Mouse (Mus musculus) intestine, embryonic 14.5 days (tissue): Measurements from ENCODE around the gene Gm14295. TPM values are rescaled to one million over a fixed set of nuclear protein-coding genes. Genes with fewer than 3 reads are reported as not detected.
A peak's percentile ranks its signal among the peaks of the same experiment; 100 is the strongest.
"Not testable (repeated sequence)": the region's sequence is repeated elsewhere in the genome, so short reads cannot be mapped to it uniquely, and the experiment has no call there.

Experiments used
- ATAC-seq: fragments of 200-750 bp; cut with Nextera tagmentation; replicated peaks from 2 replicates; pipeline ENCODE4 v1.8.0; 2017; ENCODE audit warnings: low read depth, moderate number of reproducible peaks, moderate TSS enrichment, moderate library complexity; ENCODE audit not compliant: low FRiP score, low TSS enrichment
- DNase-seq: peaks from one replicate; pipeline ENCODE4 v3.0.0-alpha.2; 2018; ENCODE audit warnings: low spot score
- H3K27ac ChIP-seq: fragments of 300-500 bp; sonication (generic); 2 replicates; pipeline ENCODE4 v1.5.1; 2014; ENCODE audit warnings: low read depth, mild to moderate bottlenecking, control low read depth
- H3K27me3 ChIP-seq: fragments of 300-500 bp; sonication (generic); replicated peaks from 2 replicates; pipeline ENCODE4 v1.6.1; 2014; ENCODE audit warnings: low read length, control low read depth; ENCODE audit not compliant: control insufficient read depth, insufficient read depth
- H3K36me3 ChIP-seq: fragments of 300-500 bp; sonication (generic); 2 replicates; pipeline ENCODE4 v1.6.1; 2014; ENCODE audit warnings: low read length, control low read depth; ENCODE audit not compliant: control insufficient read depth, insufficient read depth
- H3K4me1 ChIP-seq: fragments of 300-500 bp; sonication (generic); replicated peaks from 2 replicates; pipeline ENCODE4 v1.6.1; 2014; ENCODE audit warnings: low read length, control low read depth, mixed read lengths; ENCODE audit not compliant: control insufficient read depth, insufficient read depth
- H3K4me2 ChIP-seq: fragments of 300-500 bp; sonication (generic); 2 replicates; pipeline ENCODE4 v1.6.1; 2014; ENCODE audit warnings: low read length
- H3K4me3 ChIP-seq: fragments of 300-500 bp; sonication (generic); 2 replicates; pipeline ENCODE4 v1.5.1; 2014; ENCODE audit warnings: low read depth, low read length, control low read depth, mixed read lengths
- H3K9ac ChIP-seq: fragments of 300-500 bp; sonication (generic); 2 replicates; pipeline ENCODE4 v1.6.1; 2014; ENCODE audit warnings: mild to moderate bottlenecking, low read length
- H3K9me3 ChIP-seq: fragments of 300-500 bp; sonication (generic); 2 replicates; pipeline ENCODE4 v1.6.1; 2016; ENCODE audit warnings: low read length, control low read depth; ENCODE audit not compliant: control insufficient read depth
- WGBS: fragments of 180-500 bp; shearing (Covaris S2); extraction: QIAGEN DNeasy Blood & Tissue Kit; methylation state at CpG from one replicate; pipeline ENCODE4 v1.1.7; 2014; 5-methylcytosine and 5-hydroxymethylcytosine counted together
- polyA plus RNA-seq: library from polyadenylated mRNA; unstranded; fragments of >200 nt; fragmentation: Nextera tagmentation; extraction: Ambion mirVana; gene quantifications from 2 replicates; pipeline ENCODE4 v1.2.1, GENCODE M21; 2014

The Gm14295 gene
- polyA plus RNA-seq: 15.3 and 16.9 TPM in 2 replicates

- not testable (repeated sequence) for H3K9ac ChIP-seq, H3K27ac ChIP-seq, H3K4me1 ChIP-seq, H3K27me3 ChIP-seq, H3K36me3 ChIP-seq, ATAC-seq, H3K9me3 ChIP-seq, DNase-seq
- 0 out of 2 replicates have a peak within 1 kb of the TSS, but pooled peaks have one; percentile 13 for H3K4me2 ChIP-seq
- no CpG with 5 or more reads among the region's 6 CpGs for WGBS
- peak within 1 kb of the TSS; percentile 33 for H3K4me3 ChIP-seq
Observed at GRCm38 (mm10) chr2:176798312-176798711, at the start of gene Gm14295. Gm14295 (plus strand) TSS chr2:176798612.

DNA sequence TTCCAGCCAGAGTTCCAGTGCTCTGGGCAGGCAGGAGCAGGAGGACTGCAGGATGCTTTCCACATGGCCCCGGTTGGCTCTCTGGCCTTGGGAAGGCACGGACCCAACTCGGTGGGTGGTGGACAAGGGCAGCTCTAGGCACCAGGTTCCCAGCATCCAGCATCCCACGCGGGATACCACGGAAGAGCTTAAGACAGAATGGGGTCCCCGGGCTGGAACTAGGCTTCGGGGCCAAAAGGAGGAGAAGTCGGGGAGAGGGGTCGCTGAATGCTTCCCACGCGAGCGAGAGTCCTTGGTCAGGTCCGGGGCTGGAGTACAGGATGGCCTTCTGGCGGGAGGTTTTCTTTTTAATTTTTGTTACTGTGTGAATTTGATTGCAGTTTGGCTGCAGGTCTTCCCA, 373 bp downstream of the Gm14295 start:
- not testable (repeated sequence) for H3K9ac ChIP-seq, H3K4me1 ChIP-seq, H3K36me3 ChIP-seq, H3K27me3 ChIP-seq, ATAC-seq, H3K27ac ChIP-seq, H3K9me3 ChIP-seq
- peak; percentile 27 for DNase-seq
- H3K4me2 ChIP-seq: 0 out of 2 replicates have a peak overlapping the region, but pooled peaks have one; percentile 13
- 17% methylated on average over 13 of the region's 15 CpGs for WGBS
- peak overlapping the region; percentile 33 for H3K4me3 ChIP-seq

GRCm38 (mm10) chr2:176830840-176831239, 32.4 kb downstream of the Gm14295 start, which contains the start of gene Gm14408:
Gm14408 (plus strand) TSS chr2:176831140.
- H3K4me1 ChIP-seq, H3K36me3 ChIP-seq, DNase-seq, H3K4me3 ChIP-seq, H3K4me2 ChIP-seq, H3K27ac ChIP-seq, H3K27me3 ChIP-seq, H3K9ac ChIP-seq, ATAC-seq, H3K9me3 ChIP-seq: not testable (repeated sequence)
- WGBS: 100% methylated on average over 1 of the region's 3 CpGs

Other genes with a start within 250 kb of the Gm14295 start
- 15.0 and 23.8 TPM in 2 replicates for gene Gm14308, start 162.3 kb upstream of the Gm14295 start, polyA plus RNA-seq
- gene Zfp973, start 128.1 kb upstream of the Gm14295 start, polyA plus RNA-seq: 9.4 and 10.0 TPM in 2 replicates
- gene Gm14305, start 90.3 kb upstream of the Gm14295 start, polyA plus RNA-seq: 29.9 and 32.6 TPM in 2 replicates
- gene Gm14408, start 32.5 kb downstream of the Gm14295 start, polyA plus RNA-seq: not detected in 2 replicates
- 12.3 and 12.7 TPM in 2 replicates for gene Gm14296, start 129.2 kb downstream of the Gm14295 start, polyA plus RNA-seq
- gene Gm14419, start 202.3 kb downstream of the Gm14295 start, polyA plus RNA-seq: 11.4 and 12.0 TPM in 2 replicates